Mouse (Mus musculus) gastrocnemius, adult 18-20 months (tissue): ENCODE measurements around the gene Mrps21. TPM values are rescaled to one million over a fixed set of nuclear protein-coding genes. Genes with fewer than 3 reads are reported as not detected.
"Not testable (repeated sequence)": the region's sequence is repeated elsewhere in the genome, so short reads cannot be mapped to it uniquely, and the experiment has no call there.

Source experiments
- DNase-seq: peaks from one replicate; pipeline ENCODE4 v3.0.0; 2021; ENCODE audit warnings: low spot score
- long read RNA-seq, 2 experiments: library from polyadenylated mRNA; stranded (forward); transcript quantifications; one replicate each; pipeline ENCODE4 v2.0.0; 2021
- total RNA-seq, 2 experiments: library from RNA; stranded (reverse); gene quantifications; 2 replicates each; pipeline ENCODE4 v1.2.3; 2021

The Mrps21 gene
- 100 to 1,000 TPM; 317 to 349 TPM for total RNA-seq
- long read RNA-seq, experiment 1, transcript Mrps21-201 (3 exons, 488 nt) = major isoform, 230 of 257 reads
- long read RNA-seq, experiment 1, transcript Mrps21-202 (2 exons, 405 nt) = minor isoform, 17 of 257 reads
- long read RNA-seq, experiment 1, partial matches to known transcripts = 0 of 257 reads
- long read RNA-seq, experiment 1, other reads (novel, unspliced or antisense) = 10 of 257 reads
- long read RNA-seq, experiment 2, transcript Mrps21-201 (3 exons, 488 nt) = major isoform, 169 of 195 reads
- long read RNA-seq, experiment 2, transcript Mrps21-202 (2 exons, 405 nt) = minor isoform, 18 of 195 reads
- long read RNA-seq, experiment 2, partial matches to known transcripts = 0 of 195 reads
- long read RNA-seq, experiment 2, other reads (novel, unspliced or antisense) = 8 of 195 reads

- DNase-seq = peak; percentile 88
Observed at GRCm38 (mm10) chr3:95871392-95871867, at the start of gene Mrps21. Mrps21 (minus strand) TSS chr3:95871519.

GRCm38 (mm10) chr3:95920532-95920931 is 49.2 kb upstream of the Mrps21 start:
- not testable (repeated sequence) for DNase-seq

- no peak for DNase-seq
Observed at GRCm38 (mm10) chr3:95916760-95917159, 45.4 kb upstream of the Mrps21 start.

GRCm38 (mm10) chr3:95914706-95915105 is 43.4 kb upstream of the Mrps21 start:
- DNase-seq = no peak

- no peak for DNase-seq
Observed at GRCm38 (mm10) chr3:95907613-95908012, 36.3 kb upstream of the Mrps21 start.

GRCm38 (mm10) chr3:95906860-95907259 is 35.5 kb upstream of the Mrps21 start:
- no peak for DNase-seq

GRCm38 (mm10) chr3:95905940-95906492 is 34.7 kb upstream of the Mrps21 start:
- peak; percentile 61 for DNase-seq

GRCm38 (mm10) chr3:95905146-95905939 is 34.0 kb upstream of the Mrps21 start:
- DNase-seq = no peak

- peak; percentile 67 for DNase-seq
Observed at GRCm38 (mm10) chr3:95904568-95904967, 33.2 kb upstream of the Mrps21 start, which contains the start of gene Car14. Car14 (minus strand) TSS chr3:95904691.

- DNase-seq = no peak
Observed at GRCm38 (mm10) chr3:95903753-95904502, 32.6 kb upstream of the Mrps21 start.

- no peak for DNase-seq
Observed at GRCm38 (mm10) chr3:95902643-95903042, 31.3 kb upstream of the Mrps21 start.

- peak; percentile 36 for DNase-seq
Observed at GRCm38 (mm10) chr3:95902373-95902625, 31.0 kb upstream of the Mrps21 start.

GRCm38 (mm10) chr3:95901616-95902372 is 30.5 kb upstream of the Mrps21 start:
- peak; percentile 60 for DNase-seq

- DNase-seq = no peak
Observed at GRCm38 (mm10) chr3:95899800-95900524, 28.6 kb upstream of the Mrps21 start.

- not testable (repeated sequence) for DNase-seq
Observed at GRCm38 (mm10) chr3:95895501-95895900, 24.2 kb upstream of the Mrps21 start.

- DNase-seq = peak; percentile 47
Observed at GRCm38 (mm10) chr3:95894317-95895160, 23.2 kb upstream of the Mrps21 start.

GRCm38 (mm10) chr3:95893606-95894316 is 22.4 kb upstream of the Mrps21 start, which contains the start of gene Aph1a:
Aph1a (plus strand) TSS chr3:95893969.
- peak; percentile 98 for DNase-seq

GRCm38 (mm10) chr3:95893126-95893525 is 21.8 kb upstream of the Mrps21 start:
- DNase-seq = no peak
